Mouse (Mus musculus): ENCODE data around the gene Prok2. TPM values are rescaled to one million over a fixed set of nuclear protein-coding genes. Genes with fewer than 3 reads are reported as not detected.

The Prok2 gene
- total and polyA plus RNA-seq, 3 experiments = not detected

DNA sequence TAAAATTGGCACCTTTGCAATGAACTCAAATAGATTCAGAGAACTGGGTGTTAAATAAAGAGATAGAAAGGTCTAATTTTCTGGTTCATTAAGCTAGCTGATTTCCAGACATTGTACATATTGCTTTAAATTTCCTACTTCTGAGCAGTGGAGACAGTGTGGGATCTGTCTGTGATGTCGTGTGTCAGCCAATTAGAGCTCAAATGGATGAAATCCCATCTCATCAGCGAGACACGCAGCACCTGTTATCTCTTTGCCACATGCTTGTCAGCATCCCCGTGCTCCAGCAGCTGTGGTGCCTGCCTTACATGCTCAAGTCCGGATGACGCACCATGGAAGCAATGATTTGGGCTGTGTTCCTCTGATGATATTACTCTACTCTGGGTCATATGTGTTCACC is 25.1 kb upstream of the Prok2 start:
- Histone ChIP-seq H3K36me3 (ENCODE audit: control insufficient read depth in 1 of 2, insufficient read depth in 2 of 2, low read length in 2 of 2) (no peaks in the 10 kb centered on the region), H3K4me1 (ENCODE audit: control insufficient read depth in 1 of 2, insufficient read depth in 2 of 2, low read length in 2 of 2) (no peaks in the 10 kb centered on the region), H3K9ac (ENCODE audit: control insufficient read depth, low read depth, low read length, poor library complexity, severe bottlenecking) (no peak overlapping the region), H3K4me3 (ENCODE audit: control insufficient read depth in 1 of 2, insufficient read depth in 1 of 2, low read depth in 2 of 2, low read length in 2 of 2) (no peak overlapping the region), H3K27me3 (ENCODE audit: control insufficient read depth in 1 of 2, insufficient read depth in 2 of 2, low read length in 2 of 2) (peaks cover 2 to 5% of the 10 kb centered on the region in 2 experiments; a peak in 1 of 4 replicates), H3K27ac (ENCODE audit: control insufficient read depth, low read depth, low read length) (no peak overlapping the region), H3K9me3 (replicated peaks; ENCODE audit: insufficient read depth, low read length) (no peaks in the 10 kb centered on the region), H3K79me2 (ENCODE audit: control insufficient read depth, insufficient read depth, low read length, poor library complexity) (no peaks in the 10 kb centered on the region)
- no peak for TF ChIP-seq ZNF384 (IDR thresholded peaks at IDR 0.05; ENCODE audit: low read depth, low read length)
- TF ChIP-seq TAL1 (IDR thresholded peaks at IDR 0.05; ENCODE audit: low read length) = no peak
- DNase-seq (ENCODE audit: low read depth, low spot score) = no peak

DNA sequence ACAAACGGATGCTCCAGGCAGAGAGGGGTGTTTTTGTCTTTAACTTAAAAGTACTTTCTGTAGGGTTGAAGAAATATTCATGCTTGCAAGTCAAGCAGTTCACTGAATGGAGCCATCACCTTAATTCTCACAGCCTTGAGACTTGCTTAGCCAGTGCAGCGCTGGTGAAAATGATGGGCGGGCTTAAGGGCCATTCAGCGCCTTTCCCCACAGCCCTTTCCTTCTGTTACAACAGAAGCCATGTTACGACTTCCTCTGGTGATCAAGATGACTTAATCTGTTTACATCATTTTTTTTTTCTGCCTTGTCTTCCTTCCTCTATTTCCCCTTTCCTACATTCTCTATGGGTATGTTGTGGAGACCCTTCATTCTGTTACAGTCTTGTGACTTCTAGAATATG is 20.1 kb upstream of the Prok2 start:
- Histone ChIP-seq H3K27ac (ENCODE audit: control insufficient read depth, low read depth, low read length) (no peak overlapping the region), H3K9me3 (replicated peaks; ENCODE audit: insufficient read depth, low read length) (no peaks in the 10 kb centered on the region), H3K27me3 (ENCODE audit: control insufficient read depth in 1 of 2, insufficient read depth in 2 of 2, low read length in 2 of 2) (peaks cover 2 to 4% of the 10 kb centered on the region in 2 experiments; a peak in 1 of 4 replicates), H3K4me1 (ENCODE audit: control insufficient read depth in 1 of 2, insufficient read depth in 2 of 2, low read length in 2 of 2) (no peaks in the 10 kb centered on the region), H3K4me3 (ENCODE audit: control insufficient read depth in 1 of 2, insufficient read depth in 1 of 2, low read depth in 2 of 2, low read length in 2 of 2) (no peak overlapping the region), H3K79me2 (ENCODE audit: control insufficient read depth, insufficient read depth, low read length, poor library complexity) (no peaks in the 10 kb centered on the region), H3K9ac (ENCODE audit: control insufficient read depth, low read depth, low read length, poor library complexity, severe bottlenecking) (no peak overlapping the region), H3K36me3 (ENCODE audit: control insufficient read depth in 1 of 2, insufficient read depth in 2 of 2, low read length in 2 of 2) (no peaks in the 10 kb centered on the region)
- DNase-seq (ENCODE audit: low read depth, low spot score) = no peak
- TF ChIP-seq SIN3A (IDR thresholded peaks at IDR 0.05; ENCODE audit: low read length) (no peak), GATA1 (IDR thresholded peaks at IDR 0.05; ENCODE audit: low read depth, low read length) (no peak), NELFE (IDR thresholded peaks at IDR 0.05; ENCODE audit: low read depth, low read length) (no peak)

- no peak for DNase-seq (ENCODE audit: low read depth, low spot score)
Measured at GRCm38 (mm10) chr6:99742866-99743265, 16.7 kb upstream of the Prok2 start.

GRCm38 (mm10) chr6:99734666-99735065 is 8.5 kb upstream of the Prok2 start:
- TF ChIP-seq MAFK (IDR thresholded peaks at IDR 0.05; ENCODE audit: borderline replicate concordance, low read depth, low read length) (no peak), GABPA (IDR thresholded peaks at IDR 0.05; ENCODE audit: low read depth, low read length) (no peak)
- no peak overlapping the region for H3K9ac ChIP-seq (ENCODE audit: control insufficient read depth, low read depth, low read length, poor library complexity, severe bottlenecking)
- no peaks in the 10 kb centered on the region; a peak in 1 of 4 replicates for H3K27me3 ChIP-seq (ENCODE audit: control insufficient read depth in 1 of 2, insufficient read depth in 2 of 2, low read length in 2 of 2)
- no peak for DNase-seq (ENCODE audit: low read depth, low spot score)
- H3K79me2 ChIP-seq (ENCODE audit: control insufficient read depth, insufficient read depth, low read length, poor library complexity) = no peaks in the 10 kb centered on the region
- H3K4me1 ChIP-seq (ENCODE audit: control insufficient read depth in 1 of 2, insufficient read depth in 2 of 2, low read length in 2 of 2) = no peaks in the 10 kb centered on the region
- H3K36me3 ChIP-seq (ENCODE audit: control insufficient read depth in 1 of 2, insufficient read depth in 2 of 2, low read length in 2 of 2) = no peaks in the 10 kb centered on the region
- no peak overlapping the region for H3K4me3 ChIP-seq (ENCODE audit: control insufficient read depth in 1 of 2, insufficient read depth in 1 of 2, low read depth in 2 of 2, low read length in 2 of 2)
- no peaks in the 10 kb centered on the region for H3K9me3 ChIP-seq (replicated peaks; ENCODE audit: insufficient read depth, low read length)
- H3K27ac ChIP-seq (ENCODE audit: control insufficient read depth, low read depth, low read length) = no peak overlapping the region

More at GRCm38 (mm10) chr6:99742866-99743265, 16.7 kb upstream of the Prok2 start:
- no peak overlapping the region for H3K9ac ChIP-seq (ENCODE audit: control insufficient read depth, low read depth, low read length, poor library complexity, severe bottlenecking)
- no peak for TF ChIP-seq CHD1 (IDR thresholded peaks at IDR 0.05; ENCODE audit: low read depth, low read length)
- TF ChIP-seq E2F4 (IDR thresholded peaks at IDR 0.05; ENCODE audit: borderline replicate concordance, low read depth, low read length) = no peak
- TF ChIP-seq BHLHE40 (IDR thresholded peaks at IDR 0.05; ENCODE audit: borderline replicate concordance, low read depth, low read length) = no peak
- TF ChIP-seq MEF2A (IDR thresholded peaks at IDR 0.05; ENCODE audit: extremely low read depth, insufficient replicate concordance, low read depth, low read length, poor library complexity, severe bottlenecking) = no peak
- no peak for TF ChIP-seq HCFC1 (IDR thresholded peaks at IDR 0.05; ENCODE audit: low read depth, low read length)
- TF ChIP-seq ETS1 (IDR thresholded peaks at IDR 0.05; ENCODE audit: low read depth, low read length) = no peak
- TF ChIP-seq ZC3H11A (IDR thresholded peaks at IDR 0.05; ENCODE audit: low read depth, low read length) = no peak
- no peak for TF ChIP-seq RCOR1 (IDR thresholded peaks at IDR 0.05; ENCODE audit: low read depth, low read length)
- TF ChIP-seq MAFK (IDR thresholded peaks at IDR 0.05; ENCODE audit: borderline replicate concordance, low read depth, low read length) = no peak
- TF ChIP-seq ELF1 (IDR thresholded peaks at IDR 0.05; ENCODE audit: low read depth, low read length) = no peak
- TF ChIP-seq USF2 (IDR thresholded peaks at IDR 0.05; ENCODE audit: borderline replicate concordance in 1 of 2, insufficient read depth in 1 of 2, low read depth in 1 of 2, low read length in 2 of 2) = no peak
- TF ChIP-seq CHD2 (IDR thresholded peaks at IDR 0.05; ENCODE audit: low read length) = no peak
- H3K4me1 ChIP-seq (ENCODE audit: control insufficient read depth in 1 of 2, insufficient read depth in 2 of 2, low read length in 2 of 2) = no peaks in the 10 kb centered on the region
- H3K36me3 ChIP-seq (ENCODE audit: control insufficient read depth in 1 of 2, insufficient read depth in 2 of 2, low read length in 2 of 2) = no peaks in the 10 kb centered on the region
- no peak overlapping the region for H3K27ac ChIP-seq (ENCODE audit: control insufficient read depth, low read depth, low read length)
- no peak overlapping the region for H3K4me3 ChIP-seq (ENCODE audit: control insufficient read depth in 1 of 2, insufficient read depth in 1 of 2, low read depth in 2 of 2, low read length in 2 of 2)
- H3K27me3 ChIP-seq (ENCODE audit: control insufficient read depth in 1 of 2, insufficient read depth in 2 of 2, low read length in 2 of 2) = no peaks in the 10 kb centered on the region; a peak in 1 of 4 replicates
- H3K9me3 ChIP-seq (replicated peaks; ENCODE audit: insufficient read depth, low read length) = no peaks in the 10 kb centered on the region
- H3K79me2 ChIP-seq (ENCODE audit: control insufficient read depth, insufficient read depth, low read length, poor library complexity) = no peaks in the 10 kb centered on the region

Data from MEL (cell line).